Mouse (Mus musculus): ENCODE measurements around the gene Rhobtb1.

- TF ChIP-seq CTCF (IDR thresholded peaks at IDR 0.05; ENCODE audit: borderline replicate concordance, insufficient read depth, low read length) (no peak), POLR2A (IDR thresholded peaks at IDR 0.05; ENCODE audit: low read depth, low read length) (no peak)
Observed at GRCm38 (mm10) chr10:69119456-69119855, 31.8 kb upstream of the Rhobtb1 start.
